Mouse (Mus musculus) limb, embryonic 15.5 days (tissue): ENCODE results near the gene Tnfrsf25. TPM values are rescaled to one million over a fixed set of nuclear protein-coding genes. Genes with fewer than 3 reads are reported as not detected.

ENCODE experiments used
- ATAC-seq: fragments of 200-750 bp; cut with Nextera tagmentation; 2 replicates; pipeline ENCODE4 v1.8.0; 2017; ENCODE audit warnings: low read depth, moderate TSS enrichment; ENCODE audit not compliant: insufficient number of reproducible peaks, low FRiP score, low TSS enrichment
- H3K27ac ChIP-seq: fragments of 300-500 bp; sonication (generic); 2 replicates; pipeline ENCODE4 v1.5.1; 2015; ENCODE audit warnings: moderate library complexity, mild to moderate bottlenecking, inconsistent platforms
- H3K27me3 ChIP-seq: fragments of 300-500 bp; sonication (generic); 2 replicates; pipeline ENCODE4 v1.6.1; 2015; ENCODE audit warnings: inconsistent platforms
- H3K36me3 ChIP-seq: fragments of 300-500 bp; sonication (generic); 2 replicates; pipeline ENCODE4 v1.6.1; 2015; ENCODE audit warnings: inconsistent platforms
- H3K4me1 ChIP-seq: fragments of 300-500 bp; sonication (generic); 2 replicates; pipeline ENCODE4 v1.6.1; 2015; ENCODE audit warnings: inconsistent platforms
- H3K4me2 ChIP-seq: fragments of 300-500 bp; sonication (generic); 2 replicates; pipeline ENCODE4 v1.6.1; 2015; ENCODE audit warnings: mild to moderate bottlenecking, inconsistent platforms
- H3K4me3 ChIP-seq: fragments of 300-500 bp; sonication (generic); 2 replicates; pipeline ENCODE4 v1.5.1; 2015; ENCODE audit warnings: mild to moderate bottlenecking, inconsistent platforms
- H3K9ac ChIP-seq: fragments of 300-500 bp; sonication (generic); 2 replicates; pipeline ENCODE4 v1.6.1; 2015; ENCODE audit warnings: inconsistent platforms
- H3K9me3 ChIP-seq: fragments of 300-500 bp; sonication (generic); 2 replicates; pipeline ENCODE4 v1.6.1; 2016; ENCODE audit warnings: inconsistent platforms
- whole genome bisulfite sequencing: fragments of 180-500 bp; shearing (Covaris S2); methylation state at CpG from one replicate; pipeline ENCODE4 v1.1.7; 2015; 5-methylcytosine and 5-hydroxymethylcytosine counted together
- polyA plus RNA-seq: library from polyadenylated mRNA; unstranded; fragments of >200 nt; fragmentation: Nextera tagmentation; extraction: Ambion mirVana; gene quantifications from 2 replicates; pipeline ENCODE4 v1.2.1, GENCODE M21; 2015

Tnfrsf25 gene
- polyA plus RNA-seq, 1 experiment from 2014 or later = 1.2 TPM

- Histone ChIP-seq H3K9me3 (no peaks in the 10 kb centered on the region), H3K27me3 (peaks cover 85% of the 10 kb centered on the region), H3K36me3 (no peaks in the 10 kb centered on the region), H3K4me2 (peak overlapping the region; percentile 39), H3K4me3 (peak overlapping the region; percentile 18), H3K9ac (no peak overlapping the region), H3K4me1 (peaks cover 26% of the 10 kb centered on the region), H3K27ac (no peak overlapping the region)
- WGBS = 3% methylated on average over 23 of the region's 23 CpGs
- no peak for ATAC-seq
Observed at GRCm38 (mm10) chr4:152153771-152154177, 38.0 kb downstream of the Tnfrsf25 start.

GRCm38 (mm10) chr4:152155019-152155418 is 39.3 kb downstream of the Tnfrsf25 start:
- Histone ChIP-seq H3K4me2 (no peak overlapping the region), H3K27me3 (peaks cover 87% of the 10 kb centered on the region), H3K9me3 (no peaks in the 10 kb centered on the region), H3K4me1 (peaks cover 37% of the 10 kb centered on the region), H3K9ac (no peak overlapping the region), H3K27ac (no peak overlapping the region), H3K36me3 (no peaks in the 10 kb centered on the region), H3K4me3 (no peak overlapping the region)
- 64% methylated on average over 4 of the region's 4 CpGs for WGBS
- ATAC-seq = no peak

- H3K27ac ChIP-seq = no peak overlapping the region
- H3K4me1 ChIP-seq = peaks cover 28% of the 10 kb centered on the region
- peaks cover 85% of the 10 kb centered on the region for H3K27me3 ChIP-seq
- H3K9me3 ChIP-seq = no peaks in the 10 kb centered on the region
- H3K4me3 ChIP-seq = peak overlapping the region; percentile 24
- ATAC-seq = no peak
- H3K9ac ChIP-seq = no peak overlapping the region
- 13% methylated on average over 21 of the region's 21 CpGs for WGBS
- H3K4me2 ChIP-seq = peak overlapping the region; percentile 32; the same call in 1 of the 2 replicates
- H3K36me3 ChIP-seq = no peaks in the 10 kb centered on the region
Observed at GRCm38 (mm10) chr4:152157779-152158584, 42.2 kb downstream of the Tnfrsf25 start.

GRCm38 (mm10) chr4:152158585-152159284 is 43.0 kb downstream of the Tnfrsf25 start, which contains the start of gene Hes2:
Gene Hes2, plus strand, starts transcription at chr4:152158867.
- ATAC-seq = no peak
- H3K4me2 ChIP-seq = peak within 1 kb of the TSS; percentile 32; the same call in 1 of the 2 replicates

GRCm38 (mm10) chr4:152159285-152159678 is 43.5 kb downstream of the Tnfrsf25 start:
- Histone ChIP-seq H3K27me3 (peaks cover 78% of the 10 kb centered on the region), H3K4me2 (no peak overlapping the region), H3K36me3 (no peaks in the 10 kb centered on the region), H3K4me1 (peaks cover 21% of the 10 kb centered on the region), H3K9ac (no peak overlapping the region), H3K9me3 (no peaks in the 10 kb centered on the region), H3K27ac (no peak overlapping the region), H3K4me3 (peak overlapping the region; percentile 3; the same call in 1 of the 2 replicates)
- ATAC-seq = no peak; the same call in 1 of the 2 replicates
- WGBS = under 1% methylated on average over 19 of the region's 19 CpGs

More at GRCm38 (mm10) chr4:152158585-152159284, 43.0 kb downstream of the Tnfrsf25 start, which contains the start of gene Hes2:
- no peak within 1 kb of the TSS for H3K9ac ChIP-seq
- no peaks in the 10 kb centered on the region for H3K36me3 ChIP-seq
- WGBS = 3% methylated on average over 35 of the region's 35 CpGs
- H3K4me1 ChIP-seq = peaks cover 24% of the 10 kb centered on the region
- H3K27me3 ChIP-seq = peaks cover 79% of the 10 kb centered on the region
- no peaks in the 10 kb centered on the region for H3K9me3 ChIP-seq
- H3K4me3 ChIP-seq = peak within 1 kb of the TSS; percentile 24
- H3K27ac ChIP-seq = no peak within 1 kb of the TSS

- Histone ChIP-seq H3K4me3 (no peak overlapping the region), H3K36me3 (no peaks in the 10 kb centered on the region), H3K27me3 (peaks cover 69% of the 10 kb centered on the region), H3K9ac (no peak overlapping the region), H3K4me1 (peaks cover 31% of the 10 kb centered on the region), H3K27ac (no peak overlapping the region), H3K9me3 (no peaks in the 10 kb centered on the region), H3K4me2 (no peak overlapping the region)
- ATAC-seq = no peak
- 38% methylated on average over 4 of the region's 4 CpGs for WGBS
Observed at GRCm38 (mm10) chr4:152160748-152161147, 45.0 kb downstream of the Tnfrsf25 start.

GRCm38 (mm10) chr4:152161601-152162000 is 45.9 kb downstream of the Tnfrsf25 start:
- H3K27ac ChIP-seq = no peak overlapping the region
- no peak for ATAC-seq
- no peak overlapping the region for H3K4me2 ChIP-seq
- 68% methylated on average over 6 of the region's 6 CpGs for WGBS
- H3K36me3 ChIP-seq = no peaks in the 10 kb centered on the region
- H3K4me3 ChIP-seq = no peak overlapping the region
- H3K4me1 ChIP-seq = peaks cover 31% of the 10 kb centered on the region
- H3K27me3 ChIP-seq = peaks cover 69% of the 10 kb centered on the region
- H3K9ac ChIP-seq = no peak overlapping the region
- no peaks in the 10 kb centered on the region for H3K9me3 ChIP-seq

GRCm38 (mm10) chr4:152162748-152163147 is 47.0 kb downstream of the Tnfrsf25 start:
- H3K9ac ChIP-seq = no peak overlapping the region
- H3K9me3 ChIP-seq = no peaks in the 10 kb centered on the region
- no peak overlapping the region for H3K4me3 ChIP-seq
- H3K27ac ChIP-seq = no peak overlapping the region
- no peaks in the 10 kb centered on the region for H3K36me3 ChIP-seq
- no peak for ATAC-seq
- peaks cover 59% of the 10 kb centered on the region for H3K27me3 ChIP-seq
- no peak overlapping the region for H3K4me2 ChIP-seq
- H3K4me1 ChIP-seq = peaks cover 31% of the 10 kb centered on the region
- WGBS = 83% methylated on average over 2 of the region's 2 CpGs

GRCm38 (mm10) chr4:152165036-152165931 is 49.5 kb downstream of the Tnfrsf25 start:
- 11% methylated on average over 22 of the region's 22 CpGs for WGBS
- no peaks in the 10 kb centered on the region for H3K36me3 ChIP-seq
- no peak overlapping the region for H3K4me3 ChIP-seq
- ATAC-seq = no peak
- no peak overlapping the region for H3K27ac ChIP-seq
- peaks cover 34% of the 10 kb centered on the region for H3K27me3 ChIP-seq
- H3K9me3 ChIP-seq = no peaks in the 10 kb centered on the region
- no peak overlapping the region for H3K9ac ChIP-seq
- peaks cover 10% of the 10 kb centered on the region for H3K4me1 ChIP-seq
- H3K4me2 ChIP-seq = 0 out of 2 replicates have a peak overlapping the region, but pooled peaks have one; percentile 10

- ATAC-seq = no peak
- Histone ChIP-seq H3K9ac (no peak overlapping the region), H3K4me2 (no peak overlapping the region), H3K36me3 (no peaks in the 10 kb centered on the region), H3K27ac (no peak overlapping the region), H3K4me3 (no peak overlapping the region), H3K27me3 (peaks cover 8% of the 10 kb centered on the region), H3K4me1 (peaks cover 10% of the 10 kb centered on the region), H3K9me3 (no peaks in the 10 kb centered on the region)
- WGBS = 63% methylated on average over 8 of the region's 8 CpGs
Observed at GRCm38 (mm10) chr4:152168052-152168451, 52.3 kb downstream of the Tnfrsf25 start.

- Histone ChIP-seq H3K4me2 (no peak overlapping the region), H3K36me3 (no peaks in the 10 kb centered on the region), H3K9ac (no peak overlapping the region), H3K4me1 (peaks cover 10% of the 10 kb centered on the region), H3K27me3 (peaks cover 4% of the 10 kb centered on the region), H3K9me3 (no peaks in the 10 kb centered on the region), H3K4me3 (no peak overlapping the region), H3K27ac (no peak overlapping the region)
- 78% methylated on average over 7 of the region's 7 CpGs for WGBS
- no peak for ATAC-seq
Observed at GRCm38 (mm10) chr4:152169103-152169502, 53.4 kb downstream of the Tnfrsf25 start.
